Mouse (Mus musculus) left cerebral cortex, postnatal 14 days (tissue): ENCODE measurements around the gene Bptf. TPM values are rescaled to one million over a fixed set of nuclear protein-coding genes. Genes with fewer than 3 reads are reported as not detected.
"Not testable (repeated sequence)": the region's sequence is repeated elsewhere in the genome, so short reads cannot be mapped to it uniquely, and the experiment has no call there.

ENCODE experiments used
- DNase-seq, 2 experiments: peaks; one replicate each; pipeline ENCODE4 v3.0.0; 2021 to 2022; ENCODE audit warnings: low spot score in 2 of 2, mixed read lengths in 1 of 2
- intact Hi-C: fragments of 180-260 bp; cut with DNase I; formaldehyde crosslinking; loops from one replicate; pipeline ENCODE4 v1.15.1; 2025
- long read RNA-seq, 2 experiments: library from polyadenylated mRNA; stranded (forward); transcript quantifications; one replicate each; pipeline ENCODE4 v2.0.0; 2021
- total RNA-seq, 2 experiments: library from RNA; stranded (reverse); gene quantifications; 2 replicates each; pipeline ENCODE4 v1.2.3; 2021

Gene Bptf
- total RNA-seq, result 10 to 100 TPM; 57.9 to 59.8 TPM
- long read RNA-seq, experiment 1, partial matches to known transcripts, result 4 of 9 reads
- long read RNA-seq, experiment 1, other reads (novel, unspliced or antisense), result 4 of 9 reads
- long read RNA-seq, experiment 2, partial matches to known transcripts, result 4 of 11 reads
- long read RNA-seq, experiment 2, other reads (novel, unspliced or antisense), result 7 of 11 reads

GRCm38 (mm10) chr11:107131749-107132421, at the start of gene Bptf:
TSS of gene Bptf (minus strand) at chr11:107132127.
- DNase-seq, result peak; percentile 85 to 89
- intact Hi-C loops, result no loop called here

GRCm38 (mm10) chr11:107161215-107161614, 29.3 kb upstream of the Bptf start:
- intact Hi-C loops, result no loop called here
- DNase-seq, result no peak

GRCm38 (mm10) chr11:107159034-107159433, 27.1 kb upstream of the Bptf start:
- intact Hi-C loops, result no loop called here
- no peak for DNase-seq

GRCm38 (mm10) chr11:107156977-107157642, 25.2 kb upstream of the Bptf start:
- intact Hi-C loops, result no loop called here
- no peak for DNase-seq

GRCm38 (mm10) chr11:107155292-107155691, 23.4 kb upstream of the Bptf start:
- DNase-seq, result peak in 1 of 2 experiments; percentile 18
- intact Hi-C loops, result no loop called here

- no peak for DNase-seq
- intact Hi-C loops, result no loop called here
Observed at GRCm38 (mm10) chr11:107154431-107154830, 22.5 kb upstream of the Bptf start.

- intact Hi-C loops, result no loop called here
- DNase-seq, result no peak
Observed at GRCm38 (mm10) chr11:107153645-107154044, 21.7 kb upstream of the Bptf start.

GRCm38 (mm10) chr11:107151809-107152208, 19.9 kb upstream of the Bptf start:
- DNase-seq, result peak in 1 of 2 experiments; percentile 18
- intact Hi-C loops, result no loop called here

GRCm38 (mm10) chr11:107143956-107144355, 12.0 kb upstream of the Bptf start:
- DNase-seq, intact Hi-C loops: not testable (repeated sequence)

- intact Hi-C loops, result no loop called here
- no peak for DNase-seq
Observed at GRCm38 (mm10) chr11:107142382-107142781, 10.5 kb upstream of the Bptf start.

GRCm38 (mm10) chr11:107140756-107141155, 8.8 kb upstream of the Bptf start:
- intact Hi-C loops, result no loop called here

GRCm38 (mm10) chr11:107138633-107139032, 6.7 kb upstream of the Bptf start:
- no peak for DNase-seq
- intact Hi-C loops, result no loop called here

More at GRCm38 (mm10) chr11:107140756-107141155, 8.8 kb upstream of the Bptf start:
- DNase-seq, result no peak

GRCm38 (mm10) chr11:107137593-107137992, 5.7 kb upstream of the Bptf start:
- intact Hi-C loops, result no loop called here
- DNase-seq, result no peak

- intact Hi-C loops, result not testable (repeated sequence)
Observed at GRCm38 (mm10) chr11:107136458-107136857, 4.5 kb upstream of the Bptf start.

GRCm38 (mm10) chr11:107135741-107136140, 3.8 kb upstream of the Bptf start:
- intact Hi-C loops, result no loop called here
- no peak for DNase-seq

More at GRCm38 (mm10) chr11:107136458-107136857, 4.5 kb upstream of the Bptf start:
- DNase-seq, result not testable (repeated sequence)

- no peak for DNase-seq
- intact Hi-C loops, result no loop called here
Observed at GRCm38 (mm10) chr11:107132426-107132825, 499 bp upstream of the Bptf start.

- intact Hi-C loops, result no loop called here
Observed at GRCm38 (mm10) chr11:107130879-107131748, 813 bp downstream of the Bptf start.

GRCm38 (mm10) chr11:107130221-107130788, 1.6 kb downstream of the Bptf start:
- intact Hi-C loops, result no loop called here
- no peak for DNase-seq

More at GRCm38 (mm10) chr11:107130879-107131748, 813 bp downstream of the Bptf start:
- peak; percentile 36 to 53 for DNase-seq

GRCm38 (mm10) chr11:107129641-107130040, 2.3 kb downstream of the Bptf start:
- intact Hi-C loops, result no loop called here
- DNase-seq, result no peak
